Mouse (Mus musculus) midbrain, embryonic 10.5 days (tissue): ENCODE data around the gene C1qa. TPM values are rescaled to one million over a fixed set of nuclear protein-coding genes. Genes with fewer than 3 reads are reported as not detected.
A peak's percentile ranks its signal among the peaks of the same experiment; 100 is the strongest.

Experiments
- DNase-seq: peaks from one replicate; pipeline ENCODE4 v3.0.0-alpha.2; 2017; ENCODE audit warnings: low spot score
- H3K27ac ChIP-seq: fragments of 300-500 bp; sonication (generic); replicated peaks from 2 replicates; pipeline ENCODE4 v1.5.1; 2016; ENCODE audit warnings: mild to moderate bottlenecking
- H3K27me3 ChIP-seq: fragments of 300-500 bp; sonication (generic); 2 replicates; pipeline ENCODE4 v1.6.1; 2016; ENCODE audit warnings: low read depth, mild to moderate bottlenecking; ENCODE audit not compliant: poor library complexity, severe bottlenecking
- H3K36me3 ChIP-seq: fragments of 300-500 bp; sonication (generic); 2 replicates; pipeline ENCODE4 v1.6.1; 2016; ENCODE audit warnings: mild to moderate bottlenecking, moderate library complexity
- H3K4me1 ChIP-seq: fragments of 300-500 bp; sonication (generic); 2 replicates; pipeline ENCODE4 v1.6.1; 2016
- H3K4me3 ChIP-seq: fragments of 300-500 bp; sonication (generic); 2 replicates; pipeline ENCODE4 v1.5.1; 2016; ENCODE audit warnings: mild to moderate bottlenecking, moderate library complexity
- H3K9me3 ChIP-seq: fragments of 300-500 bp; sonication (generic); replicated peaks from 2 replicates; pipeline ENCODE4 v1.6.1; 2016; ENCODE audit warnings: mild to moderate bottlenecking
- WGBS: fragments of 180-500 bp; shearing (Covaris S2); methylation state at CpG from one replicate; pipeline ENCODE4 v1.1.7; 2016; 5-methylcytosine and 5-hydroxymethylcytosine counted together
- polyA plus RNA-seq: library from polyadenylated mRNA; unstranded; fragments of >200 nt; fragmentation: Nextera tagmentation; extraction: Ambion mirVana; gene quantifications from 2 replicates; pipeline ENCODE4 v1.2.1, GENCODE M21; 2016

The C1qa gene
- polyA plus RNA-seq: 4.9 and 9.1 TPM in 2 replicates

DNA sequence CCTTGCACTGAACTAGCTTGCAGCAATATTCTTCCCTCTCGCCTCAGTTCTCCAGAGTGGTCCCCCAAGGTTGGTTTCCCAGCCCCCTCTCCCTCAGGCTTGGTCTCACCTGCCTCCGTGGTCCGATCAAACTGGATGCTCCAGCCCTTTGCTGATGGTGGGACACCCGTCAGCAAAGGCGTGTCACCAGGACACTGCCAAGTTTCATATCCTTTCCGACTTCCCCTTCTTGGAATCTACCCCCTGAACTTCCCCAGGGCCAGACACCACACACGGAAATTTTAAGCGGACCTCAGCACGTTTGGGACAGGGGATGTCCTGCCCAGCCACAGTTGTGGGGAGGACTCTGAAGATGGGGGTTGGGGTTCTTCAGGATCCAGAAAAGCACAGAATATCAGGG is at the start of gene C1qa:
Gene C1qa, minus strand, starts transcription at position 167 of the 400 bp plus-strand sequence.
- WGBS: 79% methylated on average over 9 of the region's 9 CpGs
- peaks cover 70% of the 10 kb centered on the region for H3K27me3 ChIP-seq

DNA sequence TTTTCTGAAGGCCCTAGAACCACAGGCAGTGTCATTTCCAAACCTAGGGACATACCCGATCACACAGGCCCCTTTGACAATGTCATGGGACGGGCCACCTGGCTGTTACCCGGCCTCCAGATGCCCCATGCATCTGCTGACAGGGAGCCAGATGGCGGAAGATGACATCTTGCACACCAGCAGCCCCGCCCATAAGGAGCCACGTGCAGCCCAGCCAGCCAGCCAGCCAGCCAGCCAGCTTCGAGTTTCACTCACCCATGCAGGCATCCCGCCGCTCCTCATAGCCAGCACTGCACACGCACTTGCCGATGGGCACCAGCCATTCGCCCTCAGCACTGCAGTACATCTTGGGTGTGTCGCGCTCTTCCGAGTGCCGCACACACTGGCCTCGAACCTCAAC is 46.8 kb upstream of the C1qa start:
- Histone ChIP-seq H3K27me3 (peaks cover 100% of the 10 kb centered on the region), H3K4me3 (no peak overlapping the region), H3K4me1 (peaks cover 65% of the 10 kb centered on the region), H3K36me3 (no peaks in the 10 kb centered on the region), H3K9me3 (no peaks in the 10 kb centered on the region), H3K27ac (0 out of 2 replicates have a peak overlapping the region, but pooled peaks have one; percentile 10)
- no peak for DNase-seq
- WGBS: 72% methylated on average over 17 of the region's 17 CpGs

More for the DNA sequence above, at the start of gene C1qa:
- Histone ChIP-seq H3K4me1 (peaks cover 32% of the 10 kb centered on the region), H3K27ac (no peak within 1 kb of the TSS), H3K36me3 (no peaks in the 10 kb centered on the region), H3K9me3 (no peaks in the 10 kb centered on the region), H3K4me3 (no peak within 1 kb of the TSS)
- no peak for DNase-seq

DNA sequence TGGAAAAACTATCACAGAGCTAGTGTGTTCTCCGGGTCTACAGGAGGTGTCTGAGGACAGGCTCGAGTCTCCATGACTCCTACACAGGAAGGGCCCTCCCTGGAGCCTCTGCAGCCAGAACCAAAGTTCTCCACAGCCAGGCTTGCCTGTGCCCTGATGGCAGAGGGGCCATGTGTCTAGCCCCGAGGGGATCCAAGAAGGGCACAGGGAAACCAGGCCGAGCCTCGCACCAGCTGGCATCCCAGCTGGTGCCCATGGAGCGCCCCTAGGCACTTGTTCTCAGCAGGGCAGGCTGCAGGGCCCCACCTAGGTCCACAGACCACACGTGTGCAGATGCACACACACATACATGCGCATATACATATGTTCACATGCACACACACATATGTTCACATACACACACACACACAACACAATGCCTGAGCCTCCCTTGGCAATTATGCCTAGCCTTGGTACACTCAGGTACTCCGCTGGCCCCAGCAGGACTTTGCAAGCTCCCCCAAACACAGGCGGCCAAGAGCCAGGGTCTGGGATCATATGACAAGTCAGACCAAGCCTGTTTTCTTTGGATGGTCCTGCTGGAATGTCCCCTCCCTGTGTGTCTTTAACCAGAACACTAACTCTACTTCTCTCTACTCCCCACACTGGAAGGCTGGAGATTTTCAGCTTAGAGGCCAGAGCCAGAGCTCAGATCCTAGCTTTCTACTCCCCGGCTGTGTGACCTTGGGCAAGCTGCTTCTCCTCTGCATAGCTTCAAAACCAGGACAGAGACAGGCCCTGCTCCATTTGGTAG is 46.2 kb upstream of the C1qa start:
- no peaks in the 10 kb centered on the region for H3K9me3 ChIP-seq
- no peak overlapping the region for H3K4me3 ChIP-seq
- peaks cover 60% of the 10 kb centered on the region for H3K4me1 ChIP-seq
- WGBS: 83% methylated on average over 11 of the region's 11 CpGs
- H3K36me3 ChIP-seq: no peaks in the 10 kb centered on the region
- no peak for DNase-seq
- H3K27ac ChIP-seq: 0 out of 2 replicates have a peak overlapping the region, but pooled peaks have one; percentile 10
- H3K27me3 ChIP-seq: peaks cover 100% of the 10 kb centered on the region

DNA sequence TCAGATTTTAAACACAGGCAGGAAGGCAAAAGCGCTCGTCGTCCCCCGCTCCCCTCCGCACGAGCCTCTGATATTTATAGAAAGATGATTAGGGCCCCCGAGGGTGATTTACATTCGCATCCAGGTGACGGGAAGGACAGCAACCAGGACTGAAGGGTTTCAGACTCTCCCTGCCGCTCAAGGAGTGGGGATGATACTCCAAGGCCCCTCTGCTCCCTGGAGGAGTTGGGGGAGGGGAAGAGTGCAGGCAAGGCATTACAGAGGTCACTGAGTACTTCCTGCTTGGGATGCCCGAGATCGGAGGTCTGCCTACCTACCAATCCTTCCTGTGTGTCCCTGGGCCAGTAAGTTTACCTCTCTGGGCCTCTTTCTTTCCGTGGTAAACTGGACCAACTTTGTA is 44.6 kb upstream of the C1qa start:
- H3K4me3 ChIP-seq: no peak overlapping the region
- H3K9me3 ChIP-seq: no peaks in the 10 kb centered on the region
- H3K27me3 ChIP-seq: peaks cover 100% of the 10 kb centered on the region
- WGBS: 40% methylated on average over 13 of the region's 13 CpGs
- H3K36me3 ChIP-seq: no peaks in the 10 kb centered on the region
- DNase-seq: no peak
- H3K4me1 ChIP-seq: peaks cover 46% of the 10 kb centered on the region
- H3K27ac ChIP-seq: peak overlapping the region; percentile 39

DNA sequence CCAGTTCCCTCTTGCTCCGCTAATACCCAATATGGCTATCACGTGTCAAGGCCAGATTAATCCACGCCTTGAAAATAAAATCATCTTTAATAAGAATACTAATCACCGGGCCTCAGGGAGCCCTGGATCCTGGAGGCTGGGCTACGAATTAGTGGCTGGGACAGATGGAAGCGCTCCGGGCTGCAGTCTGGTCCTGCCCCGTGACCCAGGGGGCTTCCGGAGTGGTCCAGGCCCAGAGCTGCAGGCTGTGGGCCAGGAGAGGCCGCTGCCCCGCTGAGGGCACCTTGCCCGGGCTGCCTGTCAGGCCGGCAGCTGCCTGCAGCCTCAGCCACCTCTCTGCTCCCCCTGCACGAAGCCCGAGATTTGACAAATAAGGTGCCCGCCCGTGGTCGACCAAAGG is 44.2 kb upstream of the C1qa start:
- H3K36me3 ChIP-seq: no peaks in the 10 kb centered on the region
- 35% methylated on average over 18 of the region's 18 CpGs for WGBS
- H3K9me3 ChIP-seq: no peaks in the 10 kb centered on the region
- peak overlapping the region; percentile 39 for H3K27ac ChIP-seq
- DNase-seq: no peak
- H3K4me1 ChIP-seq: peaks cover 46% of the 10 kb centered on the region
- peaks cover 100% of the 10 kb centered on the region for H3K27me3 ChIP-seq
- no peak overlapping the region for H3K4me3 ChIP-seq

DNA sequence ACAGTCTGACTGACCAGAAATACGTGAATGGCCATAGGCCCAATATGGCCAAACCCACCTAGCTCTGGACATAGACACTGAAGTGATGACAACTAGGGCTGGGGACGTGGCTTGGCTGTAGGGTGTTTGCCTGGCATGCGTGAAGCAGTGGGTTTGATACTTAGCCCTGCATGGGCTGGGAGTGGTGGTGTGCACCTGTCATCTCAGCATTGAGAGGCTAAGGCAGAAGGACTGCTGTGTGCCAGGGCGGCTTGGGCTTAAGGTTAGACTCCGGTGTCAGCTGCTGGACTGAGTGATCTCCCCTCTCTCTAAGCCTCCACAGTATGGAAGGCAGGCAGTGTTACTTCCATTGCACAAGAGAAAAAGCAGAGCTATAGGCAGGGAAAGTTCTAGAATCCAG is 39.3 kb upstream of the C1qa start:
- Histone ChIP-seq H3K27ac (no peak overlapping the region), H3K27me3 (peaks cover 100% of the 10 kb centered on the region)
- WGBS: 92% methylated on average over 5 of the region's 5 CpGs

DNA sequence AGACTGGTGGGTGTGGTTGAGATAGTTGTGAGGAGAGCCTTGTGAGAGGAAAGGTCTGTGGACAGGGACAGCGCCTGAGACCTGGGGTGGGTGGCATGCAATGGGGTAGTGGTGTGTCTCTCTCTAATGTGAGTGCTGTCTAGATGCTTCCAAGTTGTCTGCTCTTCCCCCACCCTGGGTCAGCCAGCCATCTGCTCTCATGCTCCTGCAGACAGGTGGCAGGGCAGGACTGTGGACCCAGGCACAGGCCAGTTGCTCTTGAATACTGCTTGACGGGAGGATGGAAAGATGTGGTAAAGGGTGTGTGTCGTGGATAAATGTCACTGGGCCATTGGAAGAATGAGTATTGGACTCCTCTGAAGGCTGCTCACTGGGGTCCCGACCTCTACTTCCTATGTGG is 38.7 kb upstream of the C1qa start:
- 81% methylated on average over 4 of the region's 4 CpGs for WGBS
- H3K36me3 ChIP-seq: no peaks in the 10 kb centered on the region
- peaks cover 20% of the 10 kb centered on the region for H3K4me1 ChIP-seq
- peaks cover 100% of the 10 kb centered on the region for H3K27me3 ChIP-seq
- no peak overlapping the region for H3K4me3 ChIP-seq
- DNase-seq: no peak
- no peaks in the 10 kb centered on the region for H3K9me3 ChIP-seq
- H3K27ac ChIP-seq: no peak overlapping the region

More for the DNA sequence above, 39.3 kb upstream of the C1qa start:
- no peak for DNase-seq
- Histone ChIP-seq H3K4me3 (no peak overlapping the region), H3K4me1 (peaks cover 26% of the 10 kb centered on the region), H3K9me3 (no peaks in the 10 kb centered on the region), H3K36me3 (no peaks in the 10 kb centered on the region)

DNA sequence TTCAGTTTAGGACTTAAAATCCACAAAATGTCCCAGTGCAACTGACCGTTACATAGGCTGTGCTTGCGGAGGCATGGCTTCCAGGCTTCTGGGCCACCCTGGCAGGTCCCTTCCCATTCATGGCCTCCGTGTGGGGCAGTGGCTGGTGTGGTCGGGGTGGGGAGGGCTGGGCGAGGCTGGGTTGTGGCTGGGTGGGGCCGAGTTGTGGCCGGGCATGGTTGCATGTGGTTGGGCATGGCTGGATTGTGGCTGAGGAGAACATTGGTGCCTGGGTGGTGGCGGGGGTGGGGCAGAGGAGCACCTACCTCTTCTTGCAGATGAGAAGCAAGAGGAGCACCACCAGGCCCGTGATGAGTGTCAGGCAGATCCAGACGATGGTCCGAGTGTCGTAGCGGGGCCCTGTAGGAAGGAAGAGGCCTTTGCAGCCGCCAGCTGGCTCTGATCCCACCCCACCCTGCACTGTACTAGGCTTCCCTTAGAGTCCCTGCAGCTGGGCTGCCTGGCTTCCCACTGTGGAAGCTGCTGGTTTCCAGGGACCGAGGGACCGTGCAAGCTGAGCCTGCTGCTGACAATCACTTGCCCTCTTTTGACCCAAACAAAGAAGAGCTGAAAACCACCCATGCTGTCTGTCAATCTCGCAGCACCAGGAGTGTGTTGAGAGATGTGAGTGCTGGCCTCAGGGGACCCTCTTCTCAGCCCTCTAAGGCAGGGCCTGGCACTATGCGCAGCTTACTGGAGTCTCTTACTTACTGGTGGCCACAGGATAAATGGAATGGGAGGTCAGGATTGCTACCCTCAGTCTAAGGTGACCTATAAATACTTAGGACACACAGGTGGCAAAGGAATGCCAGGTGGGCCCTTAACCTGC is 36.4 kb upstream of the C1qa start:
- 52% methylated on average over 18 of the region's 18 CpGs for WGBS
- no peaks in the 10 kb centered on the region for H3K9me3 ChIP-seq
- no peak overlapping the region for H3K4me3 ChIP-seq
- peak overlapping the region; percentile 60 for H3K27ac ChIP-seq
- no peaks in the 10 kb centered on the region for H3K36me3 ChIP-seq
- H3K4me1 ChIP-seq: peaks cover 23% of the 10 kb centered on the region
- no peak for DNase-seq
- peaks cover 100% of the 10 kb centered on the region for H3K27me3 ChIP-seq

DNA sequence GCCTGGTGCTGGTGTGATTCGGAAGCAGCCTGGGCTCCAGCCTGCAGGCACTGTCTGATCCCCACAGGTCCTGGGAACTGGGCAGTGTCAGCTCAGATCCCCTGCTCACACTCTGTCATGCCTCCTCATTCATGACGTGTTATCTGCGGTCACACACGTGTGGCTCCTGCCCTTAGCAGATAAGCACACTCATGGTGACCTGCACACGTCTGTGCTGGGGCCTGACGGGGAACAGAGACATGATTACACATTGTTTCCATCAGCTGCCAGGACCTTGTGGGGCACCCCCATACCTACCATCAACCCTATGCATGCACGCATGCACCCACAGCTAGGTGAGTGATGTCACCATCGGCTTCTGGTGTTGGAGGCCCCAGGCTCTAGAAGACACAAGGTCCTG is 31.9 kb upstream of the C1qa start:
- WGBS: 90% methylated on average over 8 of the region's 8 CpGs
- H3K4me1 ChIP-seq: peaks cover 42% of the 10 kb centered on the region

DNA sequence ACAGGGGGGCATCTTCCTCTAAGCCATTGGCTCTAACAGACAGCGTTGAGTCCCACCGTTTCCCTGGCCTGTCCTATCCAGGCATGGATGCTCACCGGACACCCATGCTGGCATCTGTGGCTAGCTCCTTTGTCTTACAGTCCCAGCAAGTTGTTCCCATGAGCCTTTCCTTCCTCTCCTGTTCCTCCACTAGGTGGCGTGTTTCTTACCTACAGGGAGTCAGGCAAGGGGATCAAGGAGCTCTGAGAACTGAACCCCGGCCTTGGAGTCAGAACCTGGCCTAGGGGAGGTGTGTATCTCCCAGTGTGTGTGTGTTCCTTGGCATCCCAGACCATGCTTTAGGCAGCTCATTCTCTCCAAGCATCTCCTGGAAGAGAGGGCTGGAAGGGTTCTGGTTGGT is 30.3 kb upstream of the C1qa start:
- Histone ChIP-seq H3K27me3 (peaks cover 99% of the 10 kb centered on the region), H3K27ac (peak overlapping the region; percentile 55)
- DNase-seq: peak; percentile 46

More for the DNA sequence above, 31.9 kb upstream of the C1qa start:
- peaks cover 99% of the 10 kb centered on the region for H3K27me3 ChIP-seq
- H3K9me3 ChIP-seq: no peaks in the 10 kb centered on the region
- DNase-seq: no peak
- no peak overlapping the region for H3K4me3 ChIP-seq
- H3K27ac ChIP-seq: no peak overlapping the region
- no peaks in the 10 kb centered on the region for H3K36me3 ChIP-seq

DNA sequence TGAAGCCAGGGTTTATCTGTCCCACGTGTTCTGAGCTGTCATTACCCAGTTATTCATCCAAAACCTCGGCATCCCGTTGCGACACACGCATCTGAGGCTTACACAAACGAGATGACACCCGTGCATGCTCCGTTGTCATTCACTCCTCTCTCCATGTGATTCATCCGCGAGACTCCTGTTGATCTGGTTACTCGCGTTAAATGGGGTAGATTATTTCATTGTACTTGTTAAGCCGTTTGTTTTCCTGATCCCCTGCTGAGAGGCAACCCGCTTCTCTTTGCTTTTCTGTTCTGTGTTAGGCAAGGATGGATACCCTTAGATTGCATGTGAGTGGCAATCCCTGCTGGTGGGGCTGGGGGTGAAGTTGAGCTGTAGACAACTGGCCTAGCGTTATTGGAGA is 27.2 kb upstream of the C1qa start:
- Histone ChIP-seq H3K4me1 (peaks cover 35% of the 10 kb centered on the region), H3K9me3 (no peaks in the 10 kb centered on the region), H3K36me3 (no peaks in the 10 kb centered on the region), H3K27me3 (peaks cover 91% of the 10 kb centered on the region), H3K27ac (no peak overlapping the region), H3K4me3 (no peak overlapping the region)
- 4% methylated on average over 15 of the region's 15 CpGs for WGBS
- DNase-seq: no peak

More for the DNA sequence above, 30.3 kb upstream of the C1qa start:
- Histone ChIP-seq H3K36me3 (no peaks in the 10 kb centered on the region), H3K4me3 (no peak overlapping the region), H3K4me1 (peaks cover 28% of the 10 kb centered on the region), H3K9me3 (no peaks in the 10 kb centered on the region)
- WGBS: 8% methylated on average over 5 of the region's 5 CpGs

DNA sequence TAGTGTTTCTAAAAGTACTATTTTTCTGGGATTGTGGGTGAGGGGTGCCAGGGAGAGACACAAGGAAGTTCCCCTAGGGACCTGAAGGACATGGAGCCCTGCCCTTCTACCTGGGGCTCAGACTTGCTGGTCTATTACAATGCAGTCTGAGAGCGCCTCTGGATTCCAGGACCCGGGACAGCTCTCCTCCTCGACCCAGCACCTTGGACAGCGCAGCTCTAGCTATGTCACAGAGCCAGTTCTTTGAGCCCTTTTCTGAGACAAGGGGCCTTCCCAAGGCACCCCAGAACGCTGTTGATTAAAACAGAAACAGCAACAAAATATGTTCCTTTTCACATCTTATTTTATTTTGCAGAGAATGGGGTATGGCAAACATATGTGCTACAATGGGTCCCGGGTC is 25.9 kb upstream of the C1qa start:
- Histone ChIP-seq H3K27me3 (peaks cover 84% of the 10 kb centered on the region), H3K27ac (no peak overlapping the region), H3K4me1 (peaks cover 31% of the 10 kb centered on the region), H3K4me3 (no peak overlapping the region), H3K9me3 (no peaks in the 10 kb centered on the region), H3K36me3 (no peaks in the 10 kb centered on the region)
- WGBS: 4% methylated on average over 6 of the region's 6 CpGs
- peak; percentile 72 for DNase-seq

DNA sequence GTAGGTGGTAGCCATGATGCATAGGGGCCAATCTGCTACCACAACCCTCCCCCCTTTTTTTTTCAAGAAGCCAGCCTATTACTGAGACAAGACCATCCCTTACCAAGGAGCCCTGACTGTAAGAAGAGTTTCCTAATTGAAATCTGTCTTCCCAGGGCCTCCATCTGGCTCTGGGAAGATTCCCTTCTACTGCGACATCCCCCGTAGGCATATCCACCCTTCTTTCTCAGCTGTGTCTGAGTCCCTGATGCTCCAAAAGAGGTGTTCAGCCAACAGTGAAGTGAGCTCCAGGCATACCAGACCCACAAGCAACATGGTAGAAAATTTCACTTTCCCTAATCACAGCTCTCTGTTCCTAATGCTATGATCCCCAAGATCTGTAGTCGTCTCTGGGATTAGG is 20.9 kb upstream of the C1qa start:
- Histone ChIP-seq H3K4me1 (peaks cover 30% of the 10 kb centered on the region), H3K27ac (no peak overlapping the region), H3K9me3 (no peaks in the 10 kb centered on the region), H3K4me3 (no peak overlapping the region), H3K27me3 (peaks cover 70% of the 10 kb centered on the region), H3K36me3 (no peaks in the 10 kb centered on the region)
- 84% methylated on average over 3 of the region's 3 CpGs for WGBS
- DNase-seq: no peak
